Mouse (Mus musculus) testis, postnatal 14 days (tissue): ENCODE data around the gene Ppp2r5d.

ENCODE experiments used
- DNase-seq: peaks from one replicate; pipeline ENCODE4 v3.0.0; 2021; ENCODE audit warnings: low spot score

The Ppp2r5d gene

GRCm38 (mm10) chr17:46645561-46646321 lies 59.2 kb downstream of the Ppp2r5d start, which contains the start of the genes Klc4 and Mrpl2:
Gene Klc4, minus strand, starts transcription at chr17:46646022.
Gene Mrpl2, plus strand, starts transcription at chr17:46646229.
- peak; percentile 99 for DNase-seq

GRCm38 (mm10) chr17:46644916-46645475 lies 59.9 kb downstream of the Ppp2r5d start:
- peak; percentile 62 for DNase-seq

- DNase-seq = no peak
These were observed 60.6 kb downstream of the Ppp2r5d start for GRCm38 (mm10) chr17:46644152-46644805.

- DNase-seq = no peak
These were observed 62.9 kb downstream of the Ppp2r5d start for GRCm38 (mm10) chr17:46642060-46642459.

- no peak for DNase-seq
These were observed 65.0 kb downstream of the Ppp2r5d start for GRCm38 (mm10) chr17:46639929-46640328.

GRCm38 (mm10) chr17:46636831-46637523 lies 67.9 kb downstream of the Ppp2r5d start:
- no peak for DNase-seq
